Mouse (Mus musculus): Measurements from ENCODE around the gene Sptbn2.
"Not testable (repeated sequence)": the region's sequence is repeated elsewhere in the genome, so short reads cannot be mapped to it uniquely, and the experiment has no call there.

The Sptbn2 gene

DNA sequence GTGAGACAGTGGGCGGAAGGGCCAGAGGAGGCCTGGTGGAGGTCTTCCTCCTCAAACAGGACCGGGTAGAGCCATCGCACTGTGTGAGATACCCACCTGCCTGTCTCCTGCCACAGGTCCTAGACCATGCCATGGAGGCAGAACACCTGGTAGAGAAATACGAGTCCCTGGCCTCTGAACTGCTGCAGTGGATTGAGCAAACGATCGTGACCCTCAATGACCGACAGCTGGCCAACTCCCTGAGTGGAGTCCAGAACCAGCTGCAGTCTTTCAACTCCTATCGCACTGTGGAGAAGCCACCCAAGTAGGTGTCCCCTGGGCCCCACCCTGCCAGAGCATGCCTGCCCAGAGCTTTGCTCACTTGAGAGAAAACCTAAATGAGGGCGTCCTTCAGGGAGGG, 18.2 kb downstream of the Sptbn2 start:
- DNase-seq (ENCODE audit: low spot score in 2 of 2): no peak

DNA sequence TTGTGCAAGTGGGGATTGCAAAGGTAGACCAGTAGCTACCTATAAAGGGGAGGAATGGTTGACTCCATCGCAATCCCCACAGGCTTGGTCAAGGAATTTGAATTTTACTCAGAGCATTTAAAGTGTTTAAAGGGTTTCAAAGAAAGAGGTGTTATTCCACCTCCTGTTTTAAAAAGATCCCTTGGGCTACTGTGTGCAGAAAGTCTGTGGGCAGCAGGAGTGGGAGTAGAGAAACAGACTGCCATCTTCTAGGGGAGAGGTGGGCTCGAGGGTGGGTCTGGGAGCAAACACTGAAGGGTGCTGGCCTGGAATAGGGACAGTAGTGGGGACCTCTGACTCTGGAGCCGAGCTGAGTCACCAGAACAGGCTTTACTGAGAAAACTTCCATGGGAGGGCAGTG, 22.1 kb downstream of the Sptbn2 start:
- DNase-seq (ENCODE audit: low spot score in 2 of 2): no peak

DNA sequence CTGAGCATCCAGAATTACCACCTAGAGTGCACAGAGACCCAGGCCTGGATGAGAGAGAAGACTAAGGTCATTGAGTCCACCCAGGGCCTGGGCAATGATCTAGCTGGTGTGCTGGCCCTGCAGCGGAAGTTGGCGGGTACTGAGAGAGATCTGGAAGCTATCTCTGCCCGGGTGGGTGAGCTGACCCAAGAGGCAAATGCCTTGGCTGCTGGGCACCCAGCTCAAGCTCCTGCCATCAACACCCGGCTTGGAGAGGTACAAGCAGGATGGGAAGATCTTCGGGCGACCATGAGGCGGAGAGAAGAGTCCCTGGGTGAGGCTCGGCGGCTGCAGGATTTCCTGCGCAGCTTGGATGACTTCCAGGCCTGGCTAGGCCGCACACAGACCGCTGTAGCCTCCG, 26.9 kb downstream of the Sptbn2 start:
- no peak for DNase-seq (ENCODE audit: low spot score in 2 of 2)

DNA sequence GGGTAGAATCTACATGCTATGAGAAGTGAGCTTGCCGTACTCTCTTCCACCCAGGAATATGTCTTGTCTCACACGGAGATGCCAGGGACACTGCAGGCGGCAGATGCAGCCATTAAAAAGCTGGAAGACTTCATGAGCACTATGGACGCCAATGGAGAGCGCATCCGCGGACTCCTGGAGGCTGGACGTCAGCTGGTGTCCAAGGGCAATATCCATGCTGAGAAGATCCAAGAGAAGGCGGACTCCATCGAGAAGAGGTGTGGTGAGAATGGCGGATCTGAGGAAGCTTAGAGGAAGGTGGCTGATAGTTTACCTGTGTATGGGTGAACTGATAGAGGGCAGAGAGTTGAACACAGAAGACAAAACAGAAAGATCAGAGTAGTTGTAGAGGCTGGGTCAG, 28.1 kb downstream of the Sptbn2 start:
- no peak for DNase-seq (ENCODE audit: low spot score in 2 of 2)

DNA sequence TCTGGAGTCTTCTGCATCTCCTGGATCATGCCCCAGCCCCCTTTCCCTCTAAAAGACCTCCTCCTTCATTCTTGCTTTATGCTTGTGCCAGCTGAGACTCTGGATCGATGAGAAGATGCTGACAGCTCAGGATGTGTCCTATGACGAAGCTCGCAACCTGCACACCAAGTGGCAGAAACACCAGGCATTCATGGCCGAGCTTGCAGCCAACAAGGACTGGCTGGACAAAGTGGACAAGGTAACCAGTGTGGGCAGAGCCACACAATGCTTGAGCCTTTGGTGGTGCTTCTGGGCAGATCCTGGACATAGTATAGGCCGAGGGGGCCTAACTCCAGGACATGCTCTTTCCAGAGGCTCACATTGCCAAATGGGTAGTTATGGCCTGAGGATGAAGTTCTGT, 28.8 kb downstream of the Sptbn2 start:
- DNase-seq (ENCODE audit: low spot score in 2 of 2): no peak

DNA sequence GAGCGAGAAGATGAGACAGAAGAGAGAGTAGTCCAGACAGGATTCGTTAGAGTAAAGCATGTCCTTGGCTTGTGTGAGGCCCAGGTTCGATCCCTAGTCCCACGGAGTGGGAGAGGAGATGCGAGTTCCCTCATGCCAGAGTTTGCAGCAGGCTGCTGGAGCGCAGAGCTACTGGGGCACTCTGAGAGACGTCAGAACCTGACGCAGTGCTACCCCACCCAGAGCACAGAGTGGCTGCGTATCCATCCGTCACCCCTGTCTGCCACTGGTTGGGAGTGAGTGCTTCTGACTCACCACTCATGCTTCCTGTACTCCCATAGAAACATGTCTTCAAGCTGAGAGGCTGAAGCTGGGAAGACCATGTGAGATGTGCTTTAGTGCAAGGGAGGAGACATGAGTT, 30.5 kb downstream of the Sptbn2 start:
- DNase-seq (ENCODE audit: low spot score in 2 of 2): no peak

DNA sequence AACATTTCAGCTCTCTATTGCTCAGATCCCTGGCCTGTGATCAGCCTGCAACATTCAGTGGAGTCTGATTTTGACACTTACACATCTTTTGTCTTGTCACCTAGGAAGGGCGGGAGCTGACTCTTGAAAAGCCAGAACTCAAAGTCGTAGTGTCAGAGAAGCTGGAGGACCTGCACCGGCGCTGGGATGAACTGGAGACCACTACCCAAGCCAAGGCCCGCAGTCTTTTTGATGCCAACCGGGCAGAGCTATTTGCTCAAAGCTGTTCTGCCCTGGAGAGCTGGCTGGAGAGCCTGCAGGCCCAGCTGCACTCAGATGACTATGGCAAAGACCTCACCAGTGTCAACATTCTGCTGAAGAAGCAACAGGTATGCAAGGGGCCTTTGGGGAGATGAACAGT, 31.3 kb downstream of the Sptbn2 start:
- no peak for DNase-seq (ENCODE audit: low spot score in 2 of 2)

DNA sequence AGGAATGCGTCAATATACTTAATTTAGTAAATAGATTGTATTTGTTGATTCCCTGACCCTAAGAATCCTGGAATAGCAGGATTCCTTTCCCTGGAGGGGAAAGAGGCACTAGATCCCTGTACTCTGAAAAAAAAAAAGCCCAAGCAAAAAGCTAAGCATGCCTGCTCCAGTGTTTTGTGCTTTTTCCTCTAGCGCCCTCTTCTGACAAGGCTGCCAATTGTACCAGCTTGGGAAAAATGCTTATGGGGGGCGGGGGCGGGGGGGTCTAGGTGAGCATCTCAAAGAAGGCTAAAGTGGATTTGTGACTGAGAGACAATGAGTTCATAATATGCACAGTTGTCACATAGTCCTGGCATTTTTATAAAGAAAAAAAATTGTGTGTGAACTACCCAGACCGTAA, 32.6 kb downstream of the Sptbn2 start:
- DNase-seq (ENCODE audit: low spot score in 2 of 2): no peak

DNA sequence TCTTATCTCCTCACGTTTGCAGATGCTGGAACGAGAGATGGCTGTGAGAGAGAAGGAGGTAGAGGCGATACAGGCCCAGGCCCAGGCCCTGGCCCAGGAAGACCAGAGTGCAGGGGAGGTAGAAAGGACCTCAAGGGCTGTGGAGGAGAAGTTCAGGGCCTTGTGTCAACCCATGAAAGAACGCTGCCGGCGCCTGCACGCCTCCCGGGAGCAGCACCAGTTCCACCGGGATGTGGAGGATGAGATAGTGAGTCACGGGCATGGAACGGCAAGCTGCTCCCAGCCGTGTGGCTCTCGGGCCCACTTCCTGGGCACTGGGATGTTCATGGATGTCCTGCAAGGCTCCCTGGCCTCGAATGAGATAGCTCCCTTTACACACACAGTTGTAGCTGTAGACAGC, 33.1 kb downstream of the Sptbn2 start:
- no peak for DNase-seq (ENCODE audit: low spot score in 2 of 2)

DNA sequence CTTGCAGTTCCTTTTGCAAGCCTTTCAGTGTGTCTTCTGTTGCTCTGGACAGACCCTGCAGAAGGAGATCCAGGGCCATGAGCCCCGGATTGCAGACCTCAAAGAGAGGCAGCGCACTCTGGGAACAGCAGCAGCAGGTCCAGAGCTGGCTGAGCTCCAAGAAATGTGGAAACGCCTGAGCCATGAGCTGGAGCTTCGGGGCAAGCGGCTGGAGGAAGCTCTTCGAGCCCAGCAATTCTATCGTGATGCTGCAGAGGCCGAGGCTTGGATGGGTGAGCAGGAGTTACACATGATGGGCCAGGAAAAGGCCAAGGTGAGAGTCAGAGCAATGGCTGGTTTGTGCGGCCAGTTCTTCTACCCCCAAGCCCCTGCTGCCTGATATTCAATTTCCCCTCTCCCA, 34.1 kb downstream of the Sptbn2 start:
- DNase-seq (ENCODE audit: low spot score in 2 of 2): no peak

DNA sequence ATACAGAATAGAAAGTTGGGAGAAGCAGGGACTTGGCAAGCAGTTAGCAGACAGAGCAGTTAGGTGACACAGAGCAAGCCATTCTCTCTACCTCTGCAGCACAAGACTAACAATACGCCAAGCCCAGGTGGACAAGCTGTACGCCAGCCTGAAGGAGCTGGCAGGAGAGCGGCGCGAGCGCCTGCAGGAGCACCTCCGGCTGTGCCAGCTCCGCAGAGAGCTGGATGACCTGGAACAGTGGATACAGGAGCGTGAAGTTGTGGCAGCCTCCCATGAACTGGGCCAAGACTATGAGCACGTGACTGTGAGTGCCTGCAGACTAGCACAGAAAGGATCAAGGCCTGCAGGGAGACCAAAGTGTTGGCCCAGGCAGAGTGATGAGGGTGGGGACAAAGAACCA, 34.7 kb downstream of the Sptbn2 start:
- DNase-seq (ENCODE audit: low spot score in 2 of 2): no peak

DNA sequence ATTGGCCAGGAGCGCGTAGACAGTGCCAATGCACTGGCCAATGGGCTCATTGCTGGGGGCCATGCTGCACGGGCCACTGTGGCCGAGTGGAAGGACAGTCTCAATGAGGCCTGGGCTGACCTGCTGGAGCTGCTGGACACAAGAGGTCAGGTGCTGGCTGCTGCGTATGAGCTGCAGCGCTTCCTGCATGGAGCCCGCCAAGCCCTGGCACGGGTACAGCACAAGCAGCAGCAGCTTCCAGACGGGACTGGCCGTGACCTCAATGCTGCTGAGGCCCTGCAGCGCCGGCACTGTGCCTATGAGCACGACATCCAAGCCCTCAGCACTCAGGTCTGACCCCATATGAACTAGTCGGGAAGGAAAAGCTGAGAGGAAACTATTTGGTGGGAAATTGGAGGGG, 35.6 kb downstream of the Sptbn2 start:
- DNase-seq (ENCODE audit: low spot score in 2 of 2): no peak

DNA sequence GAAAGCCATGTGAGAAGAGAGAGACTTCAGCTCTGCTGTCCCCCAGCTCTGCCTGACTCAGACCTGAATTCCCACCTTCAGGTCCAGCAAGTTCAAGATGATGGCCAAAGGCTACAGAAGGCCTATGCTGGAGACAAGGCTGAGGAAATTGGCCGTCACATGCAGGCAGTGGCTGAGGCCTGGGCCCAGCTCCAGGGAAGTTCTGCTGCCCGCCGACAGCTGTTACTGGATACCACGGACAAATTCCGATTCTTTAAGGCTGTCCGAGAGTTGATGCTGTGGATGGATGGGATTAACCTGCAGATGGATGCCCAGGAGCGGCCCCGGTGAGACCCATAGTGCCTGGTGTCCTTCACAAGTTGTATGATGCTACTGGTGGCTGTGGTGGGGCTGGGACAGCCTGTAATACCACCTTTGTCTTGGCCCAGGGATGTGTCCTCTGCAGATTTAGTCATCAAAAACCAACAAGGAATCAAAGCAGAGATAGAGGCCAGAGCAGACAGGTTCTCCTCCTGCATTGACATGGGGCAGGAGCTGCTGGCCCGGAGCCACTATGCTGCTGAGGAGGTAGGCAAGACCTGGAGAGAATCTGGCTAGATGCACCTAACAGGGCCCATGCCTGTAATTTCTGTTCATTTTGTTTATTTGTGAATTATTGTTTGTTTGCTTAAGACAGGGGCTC, 36.8 kb downstream of the Sptbn2 start:
- no peak for DNase-seq (ENCODE audit: low spot score in 2 of 2)

DNA sequence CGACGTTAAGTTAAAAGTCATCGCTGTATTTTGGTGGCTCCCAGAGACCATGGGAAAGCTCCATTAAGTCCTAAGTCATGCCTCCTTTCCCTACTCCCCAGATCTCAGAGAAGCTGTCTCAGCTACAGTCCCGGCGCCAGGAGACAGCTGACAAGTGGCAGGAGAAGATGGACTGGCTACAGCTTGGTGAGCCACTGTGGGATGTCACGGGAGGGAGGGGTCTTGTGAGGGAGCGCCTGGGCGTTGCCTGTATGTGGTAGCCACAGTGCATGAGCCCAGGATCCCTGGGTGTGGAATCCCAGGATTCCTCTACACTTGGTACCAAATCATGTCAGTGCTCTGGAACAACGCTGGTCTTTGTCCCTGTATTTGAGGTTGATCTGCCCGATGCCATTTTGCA, 37.5 kb downstream of the Sptbn2 start:
- no peak for DNase-seq (ENCODE audit: low spot score in 2 of 2)

DNA sequence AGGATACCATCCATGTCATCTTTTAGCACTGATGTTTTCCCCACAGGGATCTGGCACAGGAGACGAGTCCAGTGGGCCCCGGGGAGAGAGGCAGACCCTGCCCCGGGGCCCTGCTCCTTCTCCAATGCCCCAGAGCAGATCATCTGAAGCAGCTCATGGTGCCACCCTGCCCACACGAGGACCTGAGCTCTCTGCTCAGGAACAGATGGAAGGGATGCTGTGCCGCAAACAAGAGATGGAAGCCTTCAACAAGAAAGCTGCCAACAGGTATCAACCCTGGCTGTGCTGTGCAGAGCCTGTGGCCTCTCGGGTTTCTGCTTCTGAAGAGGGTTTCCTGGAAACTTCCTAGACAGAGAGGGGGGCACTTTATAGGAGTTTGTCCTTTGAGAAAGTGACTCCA, 39.0 kb downstream of the Sptbn2 start:
- DNase-seq (ENCODE audit: low spot score in 2 of 2): no peak

DNA sequence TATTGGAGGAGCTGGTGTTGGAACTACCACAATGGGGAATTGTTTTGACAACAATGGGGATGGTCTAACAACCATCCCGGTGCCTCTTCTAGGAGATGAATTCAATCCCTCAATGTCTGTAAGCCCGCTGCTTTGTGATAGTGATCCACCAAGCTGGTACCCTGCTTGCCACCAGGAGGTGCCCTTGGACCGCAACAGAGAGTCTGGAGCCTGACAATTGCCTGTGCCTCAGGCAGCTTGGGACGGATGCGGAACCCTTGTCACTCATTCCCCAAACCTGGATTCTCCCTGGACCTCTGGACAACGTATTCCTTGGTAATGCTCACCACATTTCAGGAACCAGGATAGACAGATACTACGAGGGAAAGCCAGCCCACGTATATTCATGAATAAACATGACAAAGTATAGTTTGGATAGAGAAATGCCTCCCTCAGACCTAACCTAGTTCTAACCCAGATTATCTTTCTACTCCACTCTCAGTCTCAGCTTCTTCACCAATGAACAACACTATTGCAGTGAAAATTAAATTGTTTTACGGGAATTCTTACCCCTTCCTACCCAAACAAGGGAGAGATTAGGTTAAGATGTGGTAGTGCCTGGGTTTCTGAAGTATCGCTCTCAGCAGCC, 44.7 kb downstream of the Sptbn2 start:
- DNase-seq (ENCODE audit: low spot score in 2 of 2): peak; percentile 84 to 90

DNA sequence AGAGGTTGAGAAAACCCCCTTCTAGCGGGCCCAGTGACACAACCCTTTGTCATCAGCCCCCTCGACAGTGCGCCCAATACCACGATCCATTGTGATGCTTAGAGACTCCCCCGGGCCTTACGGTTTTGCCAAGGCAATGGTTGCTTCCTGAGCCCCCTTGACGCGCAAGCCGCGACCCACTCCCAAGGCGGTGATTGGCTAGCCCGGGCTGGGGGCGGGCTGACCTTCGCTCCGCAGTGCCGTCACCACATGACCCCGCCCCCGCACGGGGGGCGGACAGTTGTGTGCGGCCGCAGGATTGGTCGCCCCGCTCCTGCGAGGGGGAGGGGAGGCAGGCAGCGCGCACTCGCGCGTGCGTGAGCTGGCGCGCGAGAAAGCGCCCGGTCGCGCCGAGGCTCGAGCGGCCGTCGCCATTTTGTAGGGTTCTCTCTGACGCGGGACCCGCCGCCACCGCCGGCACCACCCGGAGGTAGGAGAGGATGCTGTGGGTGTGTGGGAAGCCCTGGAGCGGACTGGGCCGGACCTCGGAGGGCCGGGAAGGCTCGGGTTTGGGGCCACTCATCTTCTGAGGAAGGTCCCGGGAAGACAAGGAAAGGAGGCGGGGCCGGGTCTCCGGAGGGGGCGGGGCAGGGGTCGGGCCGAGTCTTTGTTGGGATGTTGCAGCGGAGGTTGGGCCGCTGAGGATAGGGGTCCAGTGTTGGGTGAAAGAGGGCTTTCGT, 45.4 kb downstream of the Sptbn2 start, which contains the start of gene Rbm4b:
Gene Rbm4b, plus strand, starts transcription at position 305 of the 719 bp plus-strand sequence.
- DNase-seq (ENCODE audit: low spot score in 2 of 2): peak; percentile 91 to 95

DNA sequence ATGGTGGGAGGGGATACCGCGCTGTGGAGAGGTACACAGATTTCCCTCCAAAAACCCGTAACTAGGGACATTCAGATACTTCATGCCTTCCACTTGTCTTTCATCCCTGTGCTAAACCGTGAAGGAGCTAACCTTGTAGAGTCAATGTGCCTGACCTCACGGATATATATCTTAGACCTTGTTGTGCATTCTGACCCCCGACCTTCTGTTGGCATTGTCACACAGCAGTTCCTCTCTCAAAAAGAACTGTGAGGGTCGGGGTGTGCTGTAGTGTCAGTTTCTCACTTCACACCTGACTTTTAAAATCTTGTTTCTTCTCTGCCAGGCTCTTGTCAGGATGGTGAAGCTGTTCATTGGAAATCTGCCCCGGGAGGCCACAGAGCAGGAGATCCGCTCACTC, 46.0 kb downstream of the Sptbn2 start:
- peak in 1 of 2 experiments; percentile 10 for DNase-seq (ENCODE audit: low spot score in 2 of 2)

DNA sequence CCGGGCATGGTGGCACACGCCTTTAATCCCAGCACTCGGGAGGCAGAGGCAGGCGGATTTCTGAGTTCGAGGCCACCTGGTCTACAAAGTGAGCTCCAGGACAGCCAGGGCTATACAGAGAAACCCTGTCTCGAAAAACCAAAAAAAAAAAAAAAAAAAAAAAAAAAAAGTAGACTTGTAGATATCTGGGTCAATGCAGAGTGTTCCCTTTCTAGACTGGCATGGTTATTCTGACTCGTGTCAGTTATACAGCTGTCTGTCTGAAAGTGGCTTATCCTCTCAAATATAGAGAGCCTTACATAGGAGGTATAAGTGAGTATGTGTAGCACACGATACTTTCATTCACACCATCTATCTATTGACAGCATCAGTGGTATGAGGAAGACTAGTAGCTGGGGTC, 49.6 kb downstream of the Sptbn2 start:
- DNase-seq (ENCODE audit: low spot score in 2 of 2): not testable (repeated sequence)

DNA sequence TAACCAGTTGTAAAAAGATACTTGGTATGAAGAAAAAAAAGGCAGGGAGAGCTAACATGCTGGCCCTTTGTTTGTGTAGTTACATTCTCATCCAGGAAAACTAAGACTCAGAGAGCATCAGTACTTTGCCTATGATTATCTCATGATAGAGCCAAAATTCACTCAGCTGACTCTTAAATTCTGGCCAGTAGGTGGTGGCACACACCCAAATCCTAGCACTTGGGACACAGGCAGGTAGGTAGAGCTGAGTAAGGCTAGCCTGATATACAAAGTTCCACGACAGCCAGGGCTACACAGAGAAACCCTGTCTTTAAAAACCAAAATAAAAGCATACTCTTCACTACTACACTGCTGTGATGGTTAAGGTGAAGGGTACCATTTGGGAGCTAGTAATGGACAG, 51.9 kb downstream of the Sptbn2 start:
- DNase-seq (ENCODE audit: low spot score in 2 of 2): no peak

DNA sequence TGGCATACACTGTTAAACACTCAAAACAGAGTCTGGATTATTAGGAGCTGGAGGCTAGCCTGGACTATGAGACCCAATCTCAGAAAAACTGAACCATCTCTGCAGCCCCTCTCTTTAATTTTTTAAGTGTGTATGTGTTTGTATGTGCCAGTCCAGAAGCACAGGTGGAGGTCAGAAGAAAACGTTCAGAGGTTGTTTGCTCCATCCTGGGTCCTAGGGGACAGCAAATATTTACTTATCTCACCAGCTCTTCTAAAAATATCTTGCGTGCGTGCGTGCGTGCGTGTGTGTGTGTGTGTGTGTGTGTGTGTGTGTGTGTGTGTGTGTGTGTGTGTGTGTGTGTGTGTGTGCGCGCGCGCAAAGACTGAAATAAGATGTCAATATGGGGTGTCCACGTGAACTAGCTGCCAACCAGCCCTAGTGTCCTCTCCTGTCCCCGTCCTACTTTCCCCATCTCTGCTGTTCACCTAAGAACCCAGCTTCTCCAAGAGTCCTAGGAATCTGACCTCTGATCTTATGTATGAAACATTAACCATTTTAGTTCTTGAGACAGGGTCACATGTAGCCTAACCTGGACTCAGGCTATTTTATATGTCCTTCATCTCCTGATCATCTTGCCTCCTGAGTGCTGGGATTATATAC, 56.7 kb downstream of the Sptbn2 start:
- no peak for DNase-seq (ENCODE audit: low spot score in 2 of 2)

DNA sequence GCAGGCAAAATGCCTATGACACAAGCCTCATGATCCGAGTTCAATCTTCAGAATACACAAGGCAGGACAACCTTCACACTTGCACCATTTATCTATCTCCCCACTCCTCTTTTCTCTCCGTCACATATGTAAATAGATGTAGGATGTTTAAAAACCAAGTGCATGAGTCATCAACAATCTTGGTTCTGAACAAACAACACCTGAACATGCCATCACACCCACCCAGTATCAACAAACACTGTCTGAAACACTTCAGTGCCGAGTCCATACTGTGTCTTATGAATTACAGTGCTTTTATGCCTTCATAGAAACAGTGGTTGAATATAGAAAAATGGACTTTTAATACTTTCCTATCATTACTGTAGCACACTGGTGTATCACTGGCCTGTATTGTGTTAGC, 61.8 kb downstream of the Sptbn2 start:
- no peak for DNase-seq (ENCODE audit: low spot score in 2 of 2)

DNA sequence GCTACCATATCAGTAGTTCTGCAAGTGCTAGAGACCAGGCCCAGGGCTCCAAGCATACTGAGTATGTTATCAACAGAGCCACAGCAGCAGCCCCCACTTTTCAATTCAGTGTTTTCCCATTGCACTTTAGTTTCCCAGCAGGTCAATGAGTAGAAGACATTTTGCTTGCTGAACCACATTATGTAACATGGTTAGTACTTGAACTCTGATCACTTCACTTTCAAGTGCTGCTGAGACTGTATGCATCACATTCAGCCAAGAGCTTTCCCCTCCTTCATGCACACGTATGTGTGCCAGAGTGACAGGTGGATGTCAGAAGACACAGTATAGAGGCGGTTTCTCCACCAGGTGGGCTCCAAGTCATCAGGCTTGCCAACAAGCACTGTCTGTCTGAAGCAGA, 71.9 kb downstream of the Sptbn2 start:
- no peak for DNase-seq (ENCODE audit: low spot score in 2 of 2)
